Mouse (Mus musculus) adipocyte (in vitro differentiated cells): ENCODE data around the gene Foxp1.

Experiments used
- DNase-seq: peaks from one replicate; pipeline ENCODE4 v3.0.0-alpha.2; 2016; ENCODE audit warnings: low spot score

Foxp1 gene

GRCm38 (mm10) chr6:99260941-99261736 lies 261.4 kb downstream of the Foxp1 start:
- no peak for DNase-seq

DNA sequence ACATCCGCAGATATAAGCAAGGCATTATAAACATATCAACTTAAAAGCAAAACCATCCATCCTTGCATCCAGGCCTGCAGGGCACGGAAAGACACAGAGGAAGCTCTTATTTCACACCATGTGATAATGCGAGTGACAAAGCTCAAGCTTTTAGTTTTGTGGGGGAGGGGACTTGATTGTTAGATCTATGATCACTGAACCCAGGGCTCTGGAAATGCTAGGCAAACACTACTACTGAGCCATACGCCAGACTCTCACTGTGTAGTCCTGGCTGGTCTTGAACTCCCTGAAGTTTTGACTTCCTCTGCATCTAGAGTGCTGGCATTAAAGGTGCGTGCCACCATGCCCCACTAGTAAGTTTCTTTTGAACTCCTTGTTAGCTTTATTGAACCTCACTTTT lies 264.2 kb downstream of the Foxp1 start:
- DNase-seq: no peak

- DNase-seq: no peak
Observed at GRCm38 (mm10) chr6:99257676-99258075, 264.8 kb downstream of the Foxp1 start.

- DNase-seq: no peak
Observed at GRCm38 (mm10) chr6:99253331-99253730, 269.2 kb downstream of the Foxp1 start.

GRCm38 (mm10) chr6:99252816-99253215 lies 269.7 kb downstream of the Foxp1 start:
- peak; percentile 62 for DNase-seq

DNA sequence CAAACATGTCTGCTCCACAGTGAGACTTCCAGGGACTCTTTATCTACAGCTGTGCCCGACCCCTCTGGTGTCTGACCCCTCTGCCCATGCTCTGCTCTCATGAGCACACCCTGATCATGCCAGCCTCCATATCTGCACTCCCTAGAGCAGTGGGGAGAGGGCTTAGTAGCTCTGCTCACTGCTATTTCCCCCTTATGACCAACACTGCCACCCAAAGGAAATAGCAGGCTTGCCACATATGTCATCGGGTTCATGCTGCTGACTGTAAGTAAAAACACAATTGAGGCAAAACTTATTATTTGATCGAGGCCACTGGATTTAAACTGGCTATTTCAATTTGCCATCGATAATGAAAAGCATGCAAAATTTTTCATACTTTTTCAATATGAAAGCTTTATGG lies 270.6 kb downstream of the Foxp1 start:
- peak; percentile 10 for DNase-seq

GRCm38 (mm10) chr6:99251222-99251621 lies 271.3 kb downstream of the Foxp1 start:
- DNase-seq: no peak

DNA sequence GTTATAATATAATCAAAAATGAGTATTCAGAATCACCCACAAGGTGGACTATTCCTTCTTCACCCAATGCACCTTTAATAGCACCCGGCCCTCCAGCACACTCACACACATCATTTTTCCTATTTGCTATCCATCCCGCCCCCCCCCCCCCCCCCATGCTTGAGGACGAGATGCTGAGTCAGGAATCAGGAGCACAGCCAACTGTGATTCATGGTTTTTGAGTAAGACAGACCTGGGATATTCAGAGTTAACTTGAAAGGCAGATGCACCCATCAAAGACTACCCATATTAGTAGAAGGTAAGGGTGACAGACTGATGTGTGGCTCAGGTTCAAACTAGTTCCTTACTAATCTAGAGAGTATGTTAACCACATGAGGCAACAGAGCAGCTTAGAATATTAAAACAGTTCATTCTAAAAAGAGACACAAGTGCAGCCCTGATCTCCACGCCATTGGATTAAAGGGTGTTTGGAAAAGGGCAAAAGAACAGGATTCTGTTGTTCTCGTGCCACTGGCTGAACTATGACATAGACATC lies 273.0 kb downstream of the Foxp1 start:
- DNase-seq: no peak

GRCm38 (mm10) chr6:99248396-99248795 lies 274.1 kb downstream of the Foxp1 start:
- no peak for DNase-seq

DNA sequence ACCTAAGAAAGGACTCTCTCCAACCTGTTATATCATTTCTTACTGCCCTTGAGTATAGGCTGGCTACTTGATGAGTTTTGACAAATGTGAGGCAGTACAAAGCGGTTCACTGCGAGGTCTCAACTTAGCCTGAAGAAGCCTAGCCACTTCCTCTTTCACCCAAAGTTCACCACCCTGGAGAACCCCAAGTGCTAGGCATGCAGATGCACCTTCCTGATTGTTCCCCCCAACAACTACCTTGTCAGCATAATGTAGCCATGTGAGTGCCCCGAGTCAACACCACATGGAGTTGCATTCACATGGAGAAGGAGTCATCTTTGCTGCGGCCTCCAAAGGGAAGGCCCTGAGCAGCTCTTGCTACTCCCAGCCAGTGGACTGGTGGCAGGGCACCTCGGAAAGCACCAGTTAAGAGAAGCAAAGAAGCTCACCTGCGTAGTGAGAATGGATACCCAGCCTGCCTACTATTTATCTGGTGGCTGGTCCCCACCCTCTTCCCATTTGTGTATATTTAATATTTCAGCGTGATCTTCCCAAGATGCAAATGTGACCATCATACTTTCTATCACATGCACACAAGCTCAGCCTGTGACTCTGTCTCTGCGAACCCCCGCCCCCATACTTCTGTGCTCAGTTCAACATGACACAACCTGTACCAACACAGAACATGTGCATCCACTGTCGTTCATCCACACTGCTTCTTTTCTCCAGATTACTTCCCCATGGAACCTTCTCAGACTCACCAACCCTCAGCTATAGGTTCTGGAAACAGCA lies 280.7 kb downstream of the Foxp1 start:
- DNase-seq: no peak

GRCm38 (mm10) chr6:99240764-99241163 lies 281.8 kb downstream of the Foxp1 start:
- no peak for DNase-seq

GRCm38 (mm10) chr6:99235588-99235987 lies 286.9 kb downstream of the Foxp1 start:
- DNase-seq: no peak

DNA sequence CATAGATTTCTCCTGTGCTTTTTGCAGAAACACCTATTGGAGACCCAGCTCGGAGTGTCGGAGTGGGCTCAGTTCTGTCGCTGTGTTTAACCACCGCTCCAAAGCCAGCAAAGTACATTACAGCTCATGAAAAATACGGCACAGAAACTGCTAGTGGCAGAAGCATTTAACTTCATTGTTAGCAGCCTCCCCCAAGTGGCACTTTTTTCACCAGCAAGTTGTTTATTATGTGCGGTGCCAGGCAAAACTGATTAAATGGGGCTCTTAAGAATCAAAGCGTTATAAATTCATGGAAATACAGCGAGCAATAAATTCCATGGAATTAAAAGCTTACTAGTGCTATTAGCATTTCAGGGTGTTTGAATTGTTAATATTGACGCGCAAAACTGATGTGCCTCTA lies 289.1 kb downstream of the Foxp1 start:
- no peak for DNase-seq

- peak; percentile 62 for DNase-seq
Observed at GRCm38 (mm10) chr6:99228336-99228870, 294.1 kb downstream of the Foxp1 start.

- no peak for DNase-seq
Observed at GRCm38 (mm10) chr6:99221147-99221546, 301.4 kb downstream of the Foxp1 start.

- no peak for DNase-seq
Observed at GRCm38 (mm10) chr6:99220472-99220871, 302.0 kb downstream of the Foxp1 start.

DNA sequence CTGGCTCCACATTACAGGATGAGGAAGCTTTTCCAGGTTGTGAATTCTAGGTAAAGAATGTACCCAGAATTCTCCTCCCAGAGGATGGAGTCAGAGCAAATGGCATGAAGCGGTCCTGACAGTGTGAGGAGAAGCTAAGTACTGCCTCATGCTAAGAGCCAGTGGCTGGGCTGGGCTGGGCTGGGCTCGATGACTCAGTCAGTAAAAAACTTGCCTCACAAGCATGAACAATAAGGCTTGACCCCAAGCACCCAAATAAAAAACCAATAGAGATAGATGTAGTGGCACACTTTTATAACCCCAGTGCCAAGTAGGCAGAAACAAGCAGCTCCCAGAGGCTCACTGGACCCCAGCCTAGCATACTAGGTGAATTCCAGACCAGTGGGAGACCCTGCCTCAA lies 304.7 kb downstream of the Foxp1 start:
- no peak for DNase-seq

GRCm38 (mm10) chr6:99217155-99217554 lies 305.4 kb downstream of the Foxp1 start:
- DNase-seq: no peak

- DNase-seq: peak; percentile 31
Observed at GRCm38 (mm10) chr6:99212461-99212860, 310.1 kb downstream of the Foxp1 start.

GRCm38 (mm10) chr6:99211663-99212333 lies 310.7 kb downstream of the Foxp1 start:
- no peak for DNase-seq

GRCm38 (mm10) chr6:99210161-99210560 lies 312.4 kb downstream of the Foxp1 start:
- no peak for DNase-seq

DNA sequence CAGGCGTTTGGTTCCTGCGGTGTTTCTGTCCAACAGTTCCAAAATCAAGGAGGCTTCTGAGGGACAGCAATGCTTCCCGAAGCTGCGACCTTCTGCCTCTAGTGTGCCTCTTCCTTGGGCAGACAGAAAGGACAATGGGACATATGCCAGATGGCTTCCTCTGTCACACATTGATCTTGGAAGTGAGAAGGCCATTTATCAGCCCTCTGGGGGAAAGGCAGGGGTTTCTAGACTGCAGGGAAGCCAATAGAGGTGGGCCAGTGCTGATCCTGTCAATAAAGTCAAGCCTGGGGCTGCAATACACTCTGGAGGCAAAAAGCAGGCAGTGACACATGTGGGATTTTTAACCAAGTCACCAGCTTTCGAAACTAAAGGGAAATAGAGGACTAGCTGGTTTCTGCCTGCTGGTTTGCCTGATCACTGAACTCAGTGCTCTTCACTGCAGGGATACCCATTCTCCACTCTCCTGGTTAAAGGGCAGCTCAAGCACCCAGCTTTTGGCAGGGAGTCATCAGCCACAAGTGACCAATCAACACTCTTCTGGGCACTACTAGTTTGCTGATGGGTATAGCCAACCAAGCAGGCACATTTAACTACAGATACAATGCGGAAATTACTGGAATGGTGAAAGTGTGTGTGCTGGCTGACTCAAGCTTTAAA lies 315.2 kb downstream of the Foxp1 start:
- peak; percentile 64 for DNase-seq
